26 mouse cellular contexts compared by ENCODE assay signal in genomic region chr11:110774128-110774527, GRCm38 (mm10).
"Had no signal": no experiment of that assay in that cellular context is flagged by ENCODE, and none has a peak within 500 bp of the region (broad histone marks: within the 10 kb centered on the region; RNA-seq: fewer than 3 reads in every experiment).

No protein-coding gene starts in this region.

- H3K27ac ChIP-seq: embryonic facial prominence, embryonic 10.5 days; embryonic facial prominence, embryonic 12.5 days; embryonic facial prominence, embryonic 13.5 days; embryonic facial prominence, embryonic 15.5 days; forebrain, embryonic 10.5 days; forebrain, embryonic 12.5 days; forebrain, embryonic 13.5 days; forebrain, embryonic 15.5 days; gastrocnemius, adult 2 months; heart, adult 2 months had no signal

- H3K4me3 ChIP-seq: embryonic facial prominence, embryonic 10.5 days; embryonic facial prominence, embryonic 12.5 days; embryonic facial prominence, embryonic 13.5 days; embryonic facial prominence, embryonic 15.5 days; erythroblast, embryonic 14.5 days; forebrain, embryonic 10.5 days; forebrain, embryonic 12.5 days; forebrain, embryonic 13.5 days; forebrain, embryonic 15.5 days; gastrocnemius, adult 2 months; heart, adult 2 months had no signal

- ATAC-seq: forebrain, embryonic 13.5 days; forebrain, embryonic 14.5 days; forebrain, embryonic 15.5 days; forebrain, embryonic 16.5 days; forebrain, postnatal 0 days had no signal

- DNase-seq: cerebellum, adult 9-11 months; cerebellum, postnatal 10 days; cerebellum, postnatal 14 days; cerebellum, postnatal 25 days; cerebellum, postnatal 36 days; embryo, embryonic 11 days; forebrain, postnatal 0 days; gastrocnemius, adult 2 months; gastrocnemius, postnatal 10 days; gastrocnemius, postnatal 14 days; gastrocnemius, postnatal 25 days; gastrocnemius, postnatal 36 days; heart, adult 11 months; heart, adult 18-20 months; heart, adult 2 months had no signal
